Mouse (Mus musculus) Patski (cell line): ENCODE measurements around the gene Mecom. TPM values are rescaled to one million over a fixed set of nuclear protein-coding genes. Genes with fewer than 3 reads are reported as not detected.

Experiments used
- ATAC-seq: fragments of 100-300 bp; one replicate; pipeline ENCODE4 v1.8.0; 2021
- CTCF ChIA-PET: fragments of 350-600 bp; sonication (Branson Sonifier 250); formaldehyde crosslinking; loops from one replicate; lab custom pipeline; 2022; ENCODE audit warnings: inconsistent platforms; lab: Charles Lee
- POLR2A ChIA-PET: fragments of 350-600 bp; sonication (Branson Sonifier 250); formaldehyde crosslinking; loops from one replicate; lab custom pipeline; 2022; ENCODE audit warnings: antibody characterized with exemption, inconsistent platforms; lab: Charles Lee
- DNase-seq: peaks from one replicate; pipeline ENCODE4 v3.0.0-alpha.2; 2011; ENCODE audit warnings: low read depth, low spot score
- H3K27me3 ChIP-seq: fragments of 371-371 bp; one replicate; pipeline ENCODE4 v1.5.1; 2021
- CTCF ChIP-seq: fragments of 100-300 bp; IDR thresholded peaks from one replicate; pipeline ENCODE4 v1.5.1; 2021
- in situ Hi-C: fragments of 300-500 bp; cut with MboI; formaldehyde crosslinking; loops from 3 replicates; pipeline ENCODE4 v1.11.1; 2018; ENCODE audit warnings: low pct_unique_long_range_greater_than_20kb, mixed read lengths
- polyA plus RNA-seq: library from polyadenylated mRNA; unstranded; gene quantifications from one replicate; pipeline ENCODE4 v1.2.3, GENCODE M21; 2021

The Mecom gene
- polyA plus RNA-seq, 1 experiment from 2014 or later: 18.4 TPM

GRCm38 (mm10) chr3:29984431-29984830, 563.4 kb downstream of the Mecom start:
- TF ChIP-seq CTCF: no peak
- in situ Hi-C loops: no loop called here
- ATAC-seq: no peak
- DNase-seq: no peak
- H3K27me3 ChIP-seq: no peaks in the 10 kb centered on the region
- ChIA-PET POLR2A (interaction anchor here (0.5 kb wide), 1 partner anchor 150 kb away, joined by 4 read pairs; no protein-coding TSS in a partner anchor), CTCF (interaction anchor here (1.0 to 1.3 kb wide), 3 partner anchors 14 to 93 kb away, joined by 5 to 8 read pairs (median 6); no protein-coding TSS in a partner anchor)

- no peak for TF ChIP-seq CTCF
- no peaks in the 10 kb centered on the region for H3K27me3 ChIP-seq
- POLR2A ChIA-PET: interaction anchor here (0.7 to 1.0 kb wide), 2 partner anchors 21 to 28 kb away, joined by 3 read pairs; no protein-coding TSS in a partner anchor
- in situ Hi-C loops: no loop called here
- DNase-seq (no peak), ATAC-seq (no peak)
- CTCF ChIA-PET: interaction anchor here (1.0 kb wide), 1 partner anchor 77 kb away, joined by 3 read pairs; no protein-coding TSS in a partner anchor
Observed at GRCm38 (mm10) chr3:29981259-29981910, 566.4 kb downstream of the Mecom start.

- in situ Hi-C loops: no loop called here
- ATAC-seq (no peak), DNase-seq (no peak)
- TF ChIP-seq CTCF: no peak
- CTCF ChIA-PET: no interaction called here
- no peaks in the 10 kb centered on the region for H3K27me3 ChIP-seq
- POLR2A ChIA-PET: interaction anchor here (1.0 kb wide), 1 partner anchor 22 kb away, joined by 3 read pairs; no protein-coding TSS in a partner anchor
Observed at GRCm38 (mm10) chr3:29980531-29980930, 567.3 kb downstream of the Mecom start.

GRCm38 (mm10) chr3:29976580-29976979, 571.2 kb downstream of the Mecom start:
- DNase-seq (peak; percentile 37), ATAC-seq (peak; percentile 98)
- CTCF ChIA-PET: interaction anchor here (1.0 to 2.6 kb wide), 8 partner anchors 8 to 32 kb away, joined by 3 to 9 read pairs (median 4); no protein-coding TSS in a partner anchor
- in situ Hi-C loops: no loop called here
- no peak for TF ChIP-seq CTCF
- POLR2A ChIA-PET: no interaction called here
- H3K27me3 ChIP-seq: no peaks in the 10 kb centered on the region

- CTCF ChIA-PET: interaction anchor here (0.8 to 2.1 kb wide), 8 partner anchors 8 to 104 kb away, joined by 3 to 9 read pairs (median 3); no protein-coding TSS in a partner anchor
- no peak for ATAC-seq
- in situ Hi-C loops: no loop called here
- no peaks in the 10 kb centered on the region for H3K27me3 ChIP-seq
- DNase-seq: no peak
- POLR2A ChIA-PET: no interaction called here
- no peak for TF ChIP-seq CTCF
Observed at GRCm38 (mm10) chr3:29968433-29968949, 579.3 kb downstream of the Mecom start.

GRCm38 (mm10) chr3:29963953-29964352, 583.9 kb downstream of the Mecom start:
- ATAC-seq (no peak), DNase-seq (no peak)
- ChIA-PET CTCF (no interaction called here), POLR2A (no interaction called here)
- no peak for TF ChIP-seq CTCF
- H3K27me3 ChIP-seq: no peaks in the 10 kb centered on the region
- in situ Hi-C loops: no loop called here

GRCm38 (mm10) chr3:29963447-29963846, 584.4 kb downstream of the Mecom start:
- no peak for DNase-seq
- ChIA-PET POLR2A (no interaction called here), CTCF (no interaction called here)

GRCm38 (mm10) chr3:29959051-29959450, 588.8 kb downstream of the Mecom start:
- ChIA-PET CTCF (interaction anchor here (0.9 to 1.9 kb wide), 5 partner anchors 9 to 46 kb away, joined by 3 to 7 read pairs (median 3); no protein-coding TSS in a partner anchor), POLR2A (no interaction called here)
- no peak for ATAC-seq
- TF ChIP-seq CTCF: no peak
- no peaks in the 10 kb centered on the region for H3K27me3 ChIP-seq
- in situ Hi-C loops: no loop called here
- no peak for DNase-seq

More at GRCm38 (mm10) chr3:29963447-29963846, 584.4 kb downstream of the Mecom start:
- ATAC-seq: no peak
- in situ Hi-C loops: no loop called here
- no peak for TF ChIP-seq CTCF
- H3K27me3 ChIP-seq: no peaks in the 10 kb centered on the region

GRCm38 (mm10) chr3:29957365-29958236, 590.2 kb downstream of the Mecom start:
- DNase-seq (no peak), ATAC-seq (no peak)
- no peaks in the 10 kb centered on the region for H3K27me3 ChIP-seq
- TF ChIP-seq CTCF: no peak
- POLR2A ChIA-PET: interaction anchor here (0.6 kb wide), 1 partner anchor 56 kb away, joined by 4 read pairs; no protein-coding TSS in a partner anchor
- in situ Hi-C loops: no loop called here
- CTCF ChIA-PET: interaction anchor here (1.0 to 1.5 kb wide), 3 partner anchors 10 to 19 kb away, joined by 3 to 7 read pairs (median 4); no protein-coding TSS in a partner anchor

- DNase-seq (peak; percentile 88), ATAC-seq (peak; percentile 98)
- H3K27me3 ChIP-seq: no peaks in the 10 kb centered on the region
- POLR2A ChIA-PET: no interaction called here
- CTCF ChIA-PET: no interaction called here
- TF ChIP-seq CTCF: no peak
- in situ Hi-C loops: no loop called here
Observed at GRCm38 (mm10) chr3:29953269-29953668, 594.5 kb downstream of the Mecom start.
